Mouse (Mus musculus): ENCODE results near the gene Ccdc3. TPM values are rescaled to one million over a fixed set of nuclear protein-coding genes. Genes with fewer than 3 reads are reported as not detected.

The Ccdc3 gene
- polyA plus RNA-seq, 1 experiment from 2014 or later: 16.9 TPM

GRCm38 (mm10) chr2:5112785-5113291, 24.7 kb upstream of the Ccdc3 start:
- H3K4me2 ChIP-seq (ENCODE audit: low read depth, low read length): no peak overlapping the region
- peak; percentile 50; the same call in 1 of the 2 replicates for ATAC-seq (ENCODE audit: low read depth)

GRCm38 (mm10) chr2:5114386-5114785, 23.2 kb upstream of the Ccdc3 start:
- ATAC-seq (ENCODE audit: low read depth): no peak
- H3K4me2 ChIP-seq (ENCODE audit: low read depth, low read length): no peak overlapping the region
- no peak overlapping the region for H3K4me3 ChIP-seq (ENCODE audit: low read depth, low read length)
- H3K4me1 ChIP-seq (ENCODE audit: control insufficient read depth, insufficient read depth, low read length): peaks cover 8% of the 10 kb centered on the region; the same call in 1 of the 2 replicates
- no peaks in the 10 kb centered on the region for H3K9me3 ChIP-seq (ENCODE audit: control insufficient read depth, low read length)
- no peaks in the 10 kb centered on the region for H3K36me3 ChIP-seq (ENCODE audit: control insufficient read depth, insufficient read depth, low read length)
- 90% methylated on average over 8 of the region's 8 CpGs for WGBS
- no peak overlapping the region for H3K27ac ChIP-seq (ENCODE audit: low read depth, low read length)
- no peak overlapping the region for H3K9ac ChIP-seq (replicated peaks; ENCODE audit: low read depth, low read length)
- H3K27me3 ChIP-seq (ENCODE audit: control insufficient read depth, insufficient read depth, low read length): no peaks in the 10 kb centered on the region

More at GRCm38 (mm10) chr2:5112785-5113291, 24.7 kb upstream of the Ccdc3 start:
- Histone ChIP-seq H3K9me3 (ENCODE audit: control insufficient read depth, low read length) (no peaks in the 10 kb centered on the region), H3K4me3 (ENCODE audit: low read depth, low read length) (no peak overlapping the region), H3K9ac (replicated peaks; ENCODE audit: low read depth, low read length) (no peak overlapping the region), H3K36me3 (ENCODE audit: control insufficient read depth, insufficient read depth, low read length) (no peaks in the 10 kb centered on the region), H3K27ac (ENCODE audit: low read depth, low read length) (no peak overlapping the region; the same call in 1 of the 2 replicates), H3K4me1 (ENCODE audit: control insufficient read depth, insufficient read depth, low read length) (peaks cover 8% of the 10 kb centered on the region; the same call in 1 of the 2 replicates), H3K27me3 (ENCODE audit: control insufficient read depth, insufficient read depth, low read length) (no peaks in the 10 kb centered on the region)
- 35% methylated on average over 8 of the region's 8 CpGs for WGBS

- WGBS: 26% methylated on average over 5 of the region's 5 CpGs
- ATAC-seq (ENCODE audit: low read depth): peak; percentile 82
- Histone ChIP-seq H3K4me1 (ENCODE audit: control insufficient read depth, insufficient read depth, low read length) (peaks cover 8% of the 10 kb centered on the region; the same call in 1 of the 2 replicates), H3K9ac (replicated peaks; ENCODE audit: low read depth, low read length) (no peak overlapping the region), H3K27me3 (ENCODE audit: control insufficient read depth, insufficient read depth, low read length) (no peaks in the 10 kb centered on the region), H3K9me3 (ENCODE audit: control insufficient read depth, low read length) (no peaks in the 10 kb centered on the region), H3K27ac (ENCODE audit: low read depth, low read length) (peak overlapping the region; percentile 7; the same call in 1 of the 2 replicates), H3K4me3 (ENCODE audit: low read depth, low read length) (no peak overlapping the region), H3K36me3 (ENCODE audit: control insufficient read depth, insufficient read depth, low read length) (no peaks in the 10 kb centered on the region), H3K4me2 (ENCODE audit: low read depth, low read length) (no peak overlapping the region)
These were observed 20.6 kb upstream of the Ccdc3 start for GRCm38 (mm10) chr2:5116856-5117532.

- H3K27ac ChIP-seq (ENCODE audit: low read depth, low read length): no peak overlapping the region
- no peak overlapping the region for H3K4me2 ChIP-seq (ENCODE audit: low read depth, low read length)
- ATAC-seq (ENCODE audit: low read depth): no peak
- H3K36me3 ChIP-seq (ENCODE audit: control insufficient read depth, insufficient read depth, low read length): no peaks in the 10 kb centered on the region
- H3K27me3 ChIP-seq (ENCODE audit: control insufficient read depth, insufficient read depth, low read length): no peaks in the 10 kb centered on the region
- no peak overlapping the region for H3K4me3 ChIP-seq (ENCODE audit: low read depth, low read length)
- H3K9me3 ChIP-seq (ENCODE audit: control insufficient read depth, low read length): no peaks in the 10 kb centered on the region
- no peak overlapping the region for H3K9ac ChIP-seq (replicated peaks; ENCODE audit: low read depth, low read length)
- whole genome bisulfite sequencing: 33% methylated on average over 6 of the region's 6 CpGs
- H3K4me1 ChIP-seq (ENCODE audit: control insufficient read depth, insufficient read depth, low read length): no peaks in the 10 kb centered on the region; the same call in 1 of the 2 replicates
These were observed 12.1 kb upstream of the Ccdc3 start for GRCm38 (mm10) chr2:5125506-5125905.

- Histone ChIP-seq H3K27ac (ENCODE audit: low read depth, low read length) (no peak overlapping the region), H3K9ac (replicated peaks; ENCODE audit: low read depth, low read length) (no peak overlapping the region), H3K9me3 (ENCODE audit: control insufficient read depth, low read length) (no peaks in the 10 kb centered on the region), H3K4me1 (ENCODE audit: control insufficient read depth, insufficient read depth, low read length) (no peaks in the 10 kb centered on the region; the same call in 1 of the 2 replicates), H3K36me3 (ENCODE audit: control insufficient read depth, insufficient read depth, low read length) (no peaks in the 10 kb centered on the region), H3K4me3 (ENCODE audit: low read depth, low read length) (no peak overlapping the region), H3K4me2 (ENCODE audit: low read depth, low read length) (no peak overlapping the region), H3K27me3 (ENCODE audit: control insufficient read depth, insufficient read depth, low read length) (no peaks in the 10 kb centered on the region)
- no peak for ATAC-seq (ENCODE audit: low read depth)
- 73% methylated on average over 5 of the region's 5 CpGs for WGBS
These were observed 10.2 kb upstream of the Ccdc3 start for GRCm38 (mm10) chr2:5127369-5127768.

- no peaks in the 10 kb centered on the region for H3K27me3 ChIP-seq (ENCODE audit: control insufficient read depth, insufficient read depth, low read length)
- no peak overlapping the region for H3K4me2 ChIP-seq (ENCODE audit: low read depth, low read length)
- H3K4me3 ChIP-seq (ENCODE audit: low read depth, low read length): no peak overlapping the region
- H3K4me1 ChIP-seq (ENCODE audit: control insufficient read depth, insufficient read depth, low read length): no peaks in the 10 kb centered on the region; the same call in 1 of the 2 replicates
- H3K36me3 ChIP-seq (ENCODE audit: control insufficient read depth, insufficient read depth, low read length): no peaks in the 10 kb centered on the region
- H3K27ac ChIP-seq (ENCODE audit: low read depth, low read length): no peak overlapping the region
- WGBS: 60% methylated on average over 3 of the region's 3 CpGs
- H3K9ac ChIP-seq (replicated peaks; ENCODE audit: low read depth, low read length): no peak overlapping the region
- no peaks in the 10 kb centered on the region for H3K9me3 ChIP-seq (ENCODE audit: control insufficient read depth, low read length)
- ATAC-seq (ENCODE audit: low read depth): no peak
These were observed 8.5 kb upstream of the Ccdc3 start for GRCm38 (mm10) chr2:5129099-5129498.

- 97% methylated on average over 4 of the region's 4 CpGs for WGBS
- no peaks in the 10 kb centered on the region for H3K27me3 ChIP-seq (ENCODE audit: control insufficient read depth, insufficient read depth, low read length)
- H3K4me3 ChIP-seq (ENCODE audit: low read depth, low read length): no peak overlapping the region
- no peak overlapping the region for H3K27ac ChIP-seq (ENCODE audit: low read depth, low read length)
- ATAC-seq (ENCODE audit: low read depth): no peak
- no peaks in the 10 kb centered on the region for H3K36me3 ChIP-seq (ENCODE audit: control insufficient read depth, insufficient read depth, low read length)
- H3K4me2 ChIP-seq (ENCODE audit: low read depth, low read length): no peak overlapping the region
- H3K9me3 ChIP-seq (ENCODE audit: control insufficient read depth, low read length): no peaks in the 10 kb centered on the region
- H3K4me1 ChIP-seq (ENCODE audit: control insufficient read depth, insufficient read depth, low read length): no peaks in the 10 kb centered on the region; the same call in 1 of the 2 replicates
- H3K9ac ChIP-seq (replicated peaks; ENCODE audit: low read depth, low read length): no peak overlapping the region
These were observed 5.5 kb upstream of the Ccdc3 start for GRCm38 (mm10) chr2:5132046-5132445.

- 74% methylated on average over 5 of the region's 5 CpGs for WGBS
- H3K9ac ChIP-seq (replicated peaks; ENCODE audit: low read depth, low read length): no peak overlapping the region
- no peaks in the 10 kb centered on the region for H3K9me3 ChIP-seq (ENCODE audit: control insufficient read depth, low read length)
- H3K27me3 ChIP-seq (ENCODE audit: control insufficient read depth, insufficient read depth, low read length): peaks cover 10% of the 10 kb centered on the region
- no peak for ATAC-seq (ENCODE audit: low read depth)
- no peaks in the 10 kb centered on the region for H3K36me3 ChIP-seq (ENCODE audit: control insufficient read depth, insufficient read depth, low read length)
- H3K4me2 ChIP-seq (ENCODE audit: low read depth, low read length): no peak overlapping the region
- H3K4me3 ChIP-seq (ENCODE audit: low read depth, low read length): no peak overlapping the region
- H3K4me1 ChIP-seq (ENCODE audit: control insufficient read depth, insufficient read depth, low read length): 0 out of 2 replicates have a peak, but pooled peaks cover 5% of the 10 kb centered on the region
- no peak overlapping the region for H3K27ac ChIP-seq (ENCODE audit: low read depth, low read length)
These were observed 2.4 kb upstream of the Ccdc3 start for GRCm38 (mm10) chr2:5134959-5135743.

GRCm38 (mm10) chr2:5139961-5140360, 2.4 kb downstream of the Ccdc3 start:
- H3K9me3 ChIP-seq (ENCODE audit: control insufficient read depth, low read length): no peaks in the 10 kb centered on the region
- no peaks in the 10 kb centered on the region for H3K36me3 ChIP-seq (ENCODE audit: control insufficient read depth, insufficient read depth, low read length)
- no peak for ATAC-seq (ENCODE audit: low read depth)
- no peak overlapping the region for H3K4me2 ChIP-seq (ENCODE audit: low read depth, low read length)
- WGBS: 30% methylated on average over 4 of the region's 4 CpGs
- H3K27me3 ChIP-seq (ENCODE audit: control insufficient read depth, insufficient read depth, low read length): peaks cover 10% of the 10 kb centered on the region
- H3K27ac ChIP-seq (ENCODE audit: low read depth, low read length): no peak overlapping the region
- H3K4me1 ChIP-seq (ENCODE audit: control insufficient read depth, insufficient read depth, low read length): 0 out of 2 replicates have a peak, but pooled peaks cover 5% of the 10 kb centered on the region
- no peak overlapping the region for H3K4me3 ChIP-seq (ENCODE audit: low read depth, low read length)
- no peak overlapping the region for H3K9ac ChIP-seq (replicated peaks; ENCODE audit: low read depth, low read length)

Data from neural tube, embryonic 14.5 days (tissue).